Mouse (Mus musculus) forebrain, embryonic 12.5 days (tissue): ENCODE measurements around the gene Mboat1. TPM values are rescaled to one million over a fixed set of nuclear protein-coding genes. Genes with fewer than 3 reads are reported as not detected.

Experiments used
- ATAC-seq: fragments of 200-750 bp; cut with Nextera tagmentation; 2 replicates; pipeline ENCODE4 v1.8.0; 2017; ENCODE audit warnings: moderate TSS enrichment; ENCODE audit not compliant: low FRiP score
- H3K27ac ChIP-seq: fragments of 300-500 bp; sonication (generic); 2 replicates; pipeline ENCODE4 v1.5.1; 2016; ENCODE audit warnings: mild to moderate bottlenecking
- H3K27me3 ChIP-seq: fragments of 300-500 bp; sonication (generic); 2 replicates; pipeline ENCODE4 v1.6.1; 2016; ENCODE audit warnings: mild to moderate bottlenecking
- H3K36me3 ChIP-seq: fragments of 300-500 bp; sonication (generic); replicated peaks from 2 replicates; pipeline ENCODE4 v1.6.1; 2016; ENCODE audit warnings: mild to moderate bottlenecking
- H3K4me1 ChIP-seq: fragments of 300-500 bp; sonication (generic); 2 replicates; pipeline ENCODE4 v1.6.1; 2016
- H3K4me2 ChIP-seq: fragments of 300-500 bp; sonication (generic); 2 replicates; pipeline ENCODE4 v1.6.1; 2016; ENCODE audit warnings: mild to moderate bottlenecking, moderate library complexity
- H3K4me3 ChIP-seq: fragments of 300-500 bp; sonication (generic); replicated peaks from 2 replicates; pipeline ENCODE4 v1.5.1; 2016; ENCODE audit warnings: mild to moderate bottlenecking
- H3K9ac ChIP-seq: fragments of 300-500 bp; sonication (generic); 2 replicates; pipeline ENCODE4 v1.6.1; 2016; ENCODE audit warnings: mild to moderate bottlenecking
- H3K9me3 ChIP-seq: fragments of 300-500 bp; sonication (generic); 2 replicates; pipeline ENCODE4 v1.6.1; 2016
- WGBS: fragments of 180-500 bp; shearing (Covaris S2); methylation state at CpG from one replicate; pipeline ENCODE4 v1.1.7; 2016; 5-methylcytosine and 5-hydroxymethylcytosine counted together
- polyA plus RNA-seq: library from polyadenylated mRNA; unstranded; fragments of >200 nt; fragmentation: Nextera tagmentation; extraction: Ambion mirVana; gene quantifications from 2 replicates; pipeline ENCODE4 v1.2.1, GENCODE M21; 2016

The Mboat1 gene
- 4.7 and 5.1 TPM in 2 replicates for polyA plus RNA-seq

GRCm38 (mm10) chr13:30136243-30136922 lies at the start of gene Mboat1:
Mboat1 (plus strand) TSS chr13:30136489.
- Histone ChIP-seq H3K4me1 (peaks cover 3% of the 10 kb centered on the region; the same call in 1 of the 2 replicates), H3K9ac (peak within 1 kb of the TSS; percentile 68), H3K36me3 (no peaks in the 10 kb centered on the region), H3K4me3 (peak within 1 kb of the TSS; percentile 53), H3K27me3 (peaks cover 29% of the 10 kb centered on the region), H3K4me2 (peak within 1 kb of the TSS; percentile 88), H3K27ac (no peak within 1 kb of the TSS), H3K9me3 (no peaks in the 10 kb centered on the region)
- peak; percentile 97 for ATAC-seq
- under 1% methylated on average over 55 of the region's 55 CpGs for WGBS

GRCm38 (mm10) chr13:30093086-30093485 lies 43.2 kb upstream of the Mboat1 start:
- Histone ChIP-seq H3K27me3 (no peaks in the 10 kb centered on the region), H3K4me2 (no peak overlapping the region), H3K4me1 (no peaks in the 10 kb centered on the region), H3K9ac (no peak overlapping the region), H3K27ac (no peak overlapping the region), H3K4me3 (no peak overlapping the region), H3K9me3 (no peaks in the 10 kb centered on the region), H3K36me3 (no peaks in the 10 kb centered on the region)
- 43% methylated on average over 2 of the region's 2 CpGs for WGBS
- ATAC-seq: no peak

- no peak overlapping the region for H3K9ac ChIP-seq
- H3K4me2 ChIP-seq: no peak overlapping the region
- H3K4me1 ChIP-seq: no peaks in the 10 kb centered on the region
- H3K36me3 ChIP-seq: no peaks in the 10 kb centered on the region
- H3K27me3 ChIP-seq: no peaks in the 10 kb centered on the region
- no peaks in the 10 kb centered on the region for H3K9me3 ChIP-seq
- WGBS: 67% methylated on average over 4 of the region's 4 CpGs
- no peak overlapping the region for H3K27ac ChIP-seq
- no peak for ATAC-seq
- H3K4me3 ChIP-seq: no peak overlapping the region
Measured at GRCm38 (mm10) chr13:30095851-30096250, 40.4 kb upstream of the Mboat1 start.

- Histone ChIP-seq H3K9ac (no peak overlapping the region), H3K4me1 (no peaks in the 10 kb centered on the region), H3K4me2 (no peak overlapping the region), H3K9me3 (no peaks in the 10 kb centered on the region), H3K27ac (no peak overlapping the region), H3K27me3 (no peaks in the 10 kb centered on the region), H3K4me3 (no peak overlapping the region), H3K36me3 (no peaks in the 10 kb centered on the region)
- WGBS: 85% methylated on average over 4 of the region's 4 CpGs
- ATAC-seq: no peak
Measured at GRCm38 (mm10) chr13:30096536-30096935, 39.8 kb upstream of the Mboat1 start.

GRCm38 (mm10) chr13:30109001-30109600 lies 27.2 kb upstream of the Mboat1 start:
- Histone ChIP-seq H3K27me3 (no peaks in the 10 kb centered on the region), H3K36me3 (no peaks in the 10 kb centered on the region), H3K9me3 (no peaks in the 10 kb centered on the region), H3K9ac (no peak overlapping the region), H3K27ac (no peak overlapping the region), H3K4me3 (no peak overlapping the region), H3K4me1 (no peaks in the 10 kb centered on the region), H3K4me2 (no peak overlapping the region)
- WGBS: 87% methylated on average over 4 of the region's 4 CpGs
- ATAC-seq: no peak

- ATAC-seq: no peak
- Histone ChIP-seq H3K4me3 (no peak overlapping the region), H3K9ac (no peak overlapping the region), H3K27me3 (no peaks in the 10 kb centered on the region), H3K4me1 (no peaks in the 10 kb centered on the region), H3K36me3 (no peaks in the 10 kb centered on the region), H3K27ac (no peak overlapping the region), H3K9me3 (no peaks in the 10 kb centered on the region), H3K4me2 (no peak overlapping the region)
- WGBS: 86% methylated on average over 5 of the region's 5 CpGs
Measured at GRCm38 (mm10) chr13:30115792-30116191, 20.5 kb upstream of the Mboat1 start.

GRCm38 (mm10) chr13:30136923-30137629 lies 787 bp downstream of the Mboat1 start:
- Histone ChIP-seq H3K9ac (no peak overlapping the region), H3K4me1 (peaks cover 3% of the 10 kb centered on the region; the same call in 1 of the 2 replicates), H3K4me2 (peak overlapping the region; percentile 88), H3K36me3 (no peaks in the 10 kb centered on the region), H3K27me3 (peaks cover 29% of the 10 kb centered on the region), H3K27ac (no peak overlapping the region), H3K9me3 (no peaks in the 10 kb centered on the region), H3K4me3 (peak overlapping the region; percentile 53)
- WGBS: 29% methylated on average over 13 of the region's 13 CpGs
- ATAC-seq: no peak

GRCm38 (mm10) chr13:30137951-30138350 lies 1.7 kb downstream of the Mboat1 start:
- H3K4me3 ChIP-seq: no peak overlapping the region
- WGBS: 87% methylated on average over 6 of the region's 6 CpGs
- ATAC-seq: no peak
- no peak overlapping the region for H3K9ac ChIP-seq
- no peak overlapping the region for H3K27ac ChIP-seq
- peaks cover 3% of the 10 kb centered on the region; the same call in 1 of the 2 replicates for H3K4me1 ChIP-seq
- no peaks in the 10 kb centered on the region for H3K9me3 ChIP-seq
- H3K4me2 ChIP-seq: no peak overlapping the region
- peaks cover 29% of the 10 kb centered on the region for H3K27me3 ChIP-seq
- no peaks in the 10 kb centered on the region for H3K36me3 ChIP-seq

GRCm38 (mm10) chr13:30140149-30140548 lies 3.9 kb downstream of the Mboat1 start:
- Histone ChIP-seq H3K27me3 (peaks cover 19% of the 10 kb centered on the region), H3K27ac (no peak overlapping the region), H3K36me3 (no peaks in the 10 kb centered on the region), H3K9me3 (no peaks in the 10 kb centered on the region), H3K4me3 (no peak overlapping the region), H3K4me1 (peaks cover 3% of the 10 kb centered on the region; the same call in 1 of the 2 replicates), H3K9ac (no peak overlapping the region), H3K4me2 (no peak overlapping the region)
- ATAC-seq: no peak
- WGBS: 87% methylated on average over 5 of the region's 5 CpGs

- peaks cover 3% of the 10 kb centered on the region; the same call in 1 of the 2 replicates for H3K4me1 ChIP-seq
- no peaks in the 10 kb centered on the region for H3K9me3 ChIP-seq
- H3K4me3 ChIP-seq: no peak overlapping the region
- no peak overlapping the region for H3K9ac ChIP-seq
- H3K27ac ChIP-seq: no peak overlapping the region
- 93% methylated on average over 12 of the region's 12 CpGs for WGBS
- H3K4me2 ChIP-seq: no peak overlapping the region
- ATAC-seq: no peak
- no peaks in the 10 kb centered on the region for H3K36me3 ChIP-seq
- H3K27me3 ChIP-seq: peaks cover 14% of the 10 kb centered on the region
Measured at GRCm38 (mm10) chr13:30140646-30141045, 4.4 kb downstream of the Mboat1 start.

- ATAC-seq: no peak
- no peak overlapping the region for H3K4me3 ChIP-seq
- H3K27ac ChIP-seq: no peak overlapping the region
- 93% methylated on average over 5 of the region's 5 CpGs for WGBS
- H3K9ac ChIP-seq: no peak overlapping the region
- no peaks in the 10 kb centered on the region for H3K9me3 ChIP-seq
- H3K27me3 ChIP-seq: peaks cover 13% of the 10 kb centered on the region
- no peaks in the 10 kb centered on the region for H3K36me3 ChIP-seq
- H3K4me1 ChIP-seq: no peaks in the 10 kb centered on the region; the same call in 1 of the 2 replicates
- H3K4me2 ChIP-seq: no peak overlapping the region
Measured at GRCm38 (mm10) chr13:30141996-30142395, 5.7 kb downstream of the Mboat1 start.

GRCm38 (mm10) chr13:30146468-30146867 lies 10.2 kb downstream of the Mboat1 start:
- Histone ChIP-seq H3K4me2 (no peak overlapping the region), H3K36me3 (no peaks in the 10 kb centered on the region), H3K4me1 (no peaks in the 10 kb centered on the region), H3K27me3 (no peaks in the 10 kb centered on the region), H3K9ac (no peak overlapping the region), H3K27ac (no peak overlapping the region), H3K9me3 (no peaks in the 10 kb centered on the region), H3K4me3 (no peak overlapping the region)
- 90% methylated on average over 6 of the region's 6 CpGs for WGBS
- no peak for ATAC-seq
